Mouse (Mus musculus) MEL (cell line): ENCODE results near the gene Mapk8ip1. TPM values are rescaled to one million over a fixed set of nuclear protein-coding genes. Genes with fewer than 3 reads are reported as not detected.

Source experiments
- DNase-seq: peaks from one replicate; pipeline ENCODE4 v3.0.0; 2011; ENCODE audit warnings: low read depth, low spot score
- H3K27ac ChIP-seq: 2 replicates; pipeline ENCODE4 v1.5.1; 2012; ENCODE audit warnings: low read depth, mild to moderate bottlenecking, control low read depth, low read length, moderate library complexity; ENCODE audit not compliant: control insufficient read depth
- H3K27me3 ChIP-seq, 2 experiments: fragments of 150-350 bp in 1 of 2; sonication (generic) in 1 of 2; 2 replicates each; pipeline ENCODE4 v1.6.1; 2012; ENCODE audit warnings: low read length in 2 of 2, mild to moderate bottlenecking in 2 of 2, improper control_type of control experiment in 1 of 2, moderate library complexity in 1 of 2; ENCODE audit not compliant: insufficient read depth in 2 of 2, control insufficient read depth in 1 of 2
- H3K36me3 ChIP-seq, 2 experiments: 2 replicates each; pipeline ENCODE4 v1.6.1; 2012 to 2014; ENCODE audit warnings: low read length in 2 of 2, improper control_type of control experiment in 1 of 2, inconsistent platforms in 1 of 2, mild to moderate bottlenecking in 1 of 2; ENCODE audit not compliant: insufficient read depth in 2 of 2, control insufficient read depth in 1 of 2
- H3K4me1 ChIP-seq, 2 experiments: fragments of 150-350 bp in 1 of 2; sonication (generic) in 1 of 2; 2 replicates each; pipeline ENCODE4 v1.6.1; 2012; ENCODE audit warnings: low read length in 2 of 2, improper control_type of control experiment in 1 of 2, mild to moderate bottlenecking in 1 of 2; ENCODE audit not compliant: insufficient read depth in 2 of 2, control insufficient read depth in 1 of 2
- H3K4me3 ChIP-seq, 2 experiments: fragments of 150-350 bp in 1 of 2; sonication (generic) in 1 of 2; 2 replicates each; pipeline ENCODE4 v1.5.1; 2012; ENCODE audit warnings: low read depth in 2 of 2, low read length in 2 of 2, mild to moderate bottlenecking in 2 of 2, moderate library complexity in 2 of 2, control low read depth in 1 of 2, improper control_type of control experiment in 1 of 2; ENCODE audit not compliant: control insufficient read depth in 1 of 2, insufficient read depth in 1 of 2
- H3K79me2 ChIP-seq: 2 replicates; pipeline ENCODE4 v1.6.1; 2012; ENCODE audit warnings: mild to moderate bottlenecking, low read length, moderate library complexity; ENCODE audit not compliant: control insufficient read depth, poor library complexity, insufficient read depth
- H3K9ac ChIP-seq: 2 replicates; pipeline ENCODE4 v1.6.1; 2012; ENCODE audit warnings: low read depth, mild to moderate bottlenecking, control low read depth, low read length, moderate library complexity; ENCODE audit not compliant: control insufficient read depth, poor library complexity, severe bottlenecking
- H3K9me3 ChIP-seq: fragments of 150-350 bp; sonication (generic); replicated peaks from 2 replicates; pipeline ENCODE4 v1.6.1; 2012; ENCODE audit warnings: mild to moderate bottlenecking, low read length, improper control_type of control experiment, moderate library complexity; ENCODE audit not compliant: insufficient read depth
- BHLHE40 ChIP-seq: IDR thresholded peaks from 2 replicates; pipeline ENCODE4 v1.6.1; 2012; ENCODE audit warnings: low read depth, mild to moderate bottlenecking, inconsistent platforms, low read length, improper control_type of control experiment, borderline replicate concordance
- ELF1 ChIP-seq: IDR thresholded peaks from 2 replicates; pipeline ENCODE4 v1.6.1; 2014; ENCODE audit warnings: low read depth, mild to moderate bottlenecking, inconsistent platforms, low read length, improper control_type of control experiment, moderate library complexity
- ETS1 ChIP-seq: IDR thresholded peaks from 2 replicates; pipeline ENCODE4 v1.6.1; 2012; ENCODE audit warnings: low read depth, mild to moderate bottlenecking, inconsistent platforms, low read length, improper control_type of control experiment, moderate library complexity
- HCFC1 ChIP-seq: IDR thresholded peaks from 2 replicates; pipeline ENCODE4 v1.6.1; 2012; ENCODE audit warnings: low read depth, mild to moderate bottlenecking, inconsistent platforms, low read length, improper control_type of control experiment, moderate library complexity
- JUND ChIP-seq: IDR thresholded peaks from 2 replicates; pipeline ENCODE4 v1.6.1; 2011; ENCODE audit warnings: low read depth, mild to moderate bottlenecking, improper control_type of control experiment, low read length
- KAT2A ChIP-seq: conservative IDR thresholded peaks from 2 replicates; pipeline ENCODE4 v1.6.1; 2012; ENCODE audit warnings: low read depth, low read length, improper control_type of control experiment, inconsistent platforms
- MAX ChIP-seq: IDR thresholded peaks from 2 replicates; pipeline ENCODE4 v1.6.1; 2011; ENCODE audit warnings: low read length, improper control_type of control experiment
- MXI1 ChIP-seq: IDR thresholded peaks from 2 replicates; pipeline ENCODE4 v1.6.1; 2011; ENCODE audit warnings: mild to moderate bottlenecking, low read depth, low read length, improper control_type of control experiment
- NRF1 ChIP-seq: IDR thresholded peaks from 2 replicates; pipeline ENCODE4 v1.6.1; 2014; ENCODE audit warnings: low read depth, mild to moderate bottlenecking, inconsistent platforms, low read length, improper control_type of control experiment, moderate library complexity; ENCODE audit not compliant: poor library complexity, insufficient read depth, severe bottlenecking
- POLR2A ChIP-seq, 2 experiments: IDR thresholded peaks; 2 replicates each; pipeline ENCODE4 v1.6.1; 2011 to 2012; ENCODE audit warnings: low read length in 2 of 2, mild to moderate bottlenecking in 2 of 2, control low read depth in 1 of 2, improper control_type of control experiment in 1 of 2, low read depth in 1 of 2, moderate library complexity in 1 of 2; ENCODE audit not compliant: control insufficient read depth in 1 of 2, insufficient read depth in 1 of 2, poor library complexity in 1 of 2
- POLR2AphosphoS5 ChIP-seq: IDR thresholded peaks from 2 replicates; pipeline ENCODE4 v1.6.1; 2012; ENCODE audit warnings: low read depth, borderline replicate concordance, mild to moderate bottlenecking, inconsistent platforms, low read length, moderate library complexity, mixed read lengths
- SIN3A ChIP-seq: IDR thresholded peaks from 2 replicates; pipeline ENCODE4 v1.6.1; 2012; ENCODE audit warnings: low read length, improper control_type of control experiment, inconsistent platforms
- SMC3 ChIP-seq: IDR thresholded peaks from 2 replicates; pipeline ENCODE4 v1.6.1; 2011; ENCODE audit warnings: low read depth, low read length, improper control_type of control experiment
- UBTF ChIP-seq: IDR thresholded peaks from 2 replicates; pipeline ENCODE4 v1.6.1; 2012; ENCODE audit warnings: low read depth, mild to moderate bottlenecking, inconsistent platforms, low read length, improper control_type of control experiment, moderate library complexity, borderline replicate concordance; ENCODE audit not compliant: insufficient read depth
- USF2 ChIP-seq, 2 experiments: IDR thresholded peaks; 2 replicates each; pipeline ENCODE4 v1.6.1; 2011 to 2012; ENCODE audit warnings: improper control_type of control experiment in 2 of 2, low read length in 2 of 2, borderline replicate concordance in 1 of 2, inconsistent platforms in 1 of 2, low read depth in 1 of 2, mild to moderate bottlenecking in 1 of 2; ENCODE audit not compliant: insufficient read depth in 1 of 2
- ZKSCAN1 ChIP-seq: IDR thresholded peaks from 2 replicates; pipeline ENCODE4 v1.6.1; 2012; ENCODE audit warnings: low read depth, mild to moderate bottlenecking, inconsistent platforms, low read length, improper control_type of control experiment, moderate library complexity
- polyA plus RNA-seq, 2 experiments: library from polyadenylated mRNA; stranded (reverse) in 1 of 2; unstranded in 1 of 2; fragments of >175 nt in 1 of 2; fragments of >200 nt in 1 of 2; gene quantifications; 2 replicates each; pipeline versions ENCODE4 v1.2.1 to v1.2.4; 2012; ENCODE audit warnings: low replicate concordance in 2 of 2, low read depth in 1 of 2; ENCODE audit not compliant: insufficient read length in 2 of 2, insufficient read depth in 1 of 2, missing spikeins in 1 of 2
- total RNA-seq: library from RNA; depleted of rRNA; stranded (reverse); fragments of 300-350 nt; gene quantifications from 2 replicates; pipeline ENCODE4 v1.2.3, GENCODE M21; 2012

The Mapk8ip1 gene
- total and polyA plus RNA-seq, 3 experiments, result 2.5 to 3.8 TPM; not detected in 1

- Histone ChIP-seq H3K36me3 (no peaks in the 10 kb centered on the region), H3K27ac (no peak overlapping the region), H3K9me3 (no peaks in the 10 kb centered on the region), H3K9ac (no peak overlapping the region), H3K27me3 (no peaks in the 10 kb centered on the region), H3K79me2 (no peaks in the 10 kb centered on the region), H3K4me1 (no peaks in the 10 kb centered on the region), H3K4me3 (no peak overlapping the region)
- no peak for TF ChIP-seq JUND
- TF ChIP-seq ZKSCAN1, result no peak
- TF ChIP-seq MAX, result no peak
- no peak for TF ChIP-seq HCFC1
- TF ChIP-seq MXI1, result no peak
- no peak for TF ChIP-seq ELF1
- no peak for TF ChIP-seq POLR2AphosphoS5
- TF ChIP-seq SIN3A, result no peak
- no peak for TF ChIP-seq BHLHE40
- no peak for TF ChIP-seq ETS1
- TF ChIP-seq SMC3, result no peak
- no peak for TF ChIP-seq UBTF
- TF ChIP-seq KAT2A, result no peak
- TF ChIP-seq USF2 (IDR thresholded peaks at IDR 0.05; ENCODE audit: borderline replicate concordance in 1 of 2, insufficient read depth in 1 of 2, low read depth in 1 of 2, low read length in 2 of 2), result no peak
- TF ChIP-seq NRF1, result no peak
- DNase-seq, result no peak
These were observed 47.7 kb downstream of the Mapk8ip1 start for GRCm38 (mm10) chr2:92353402-92353801.

DNA sequence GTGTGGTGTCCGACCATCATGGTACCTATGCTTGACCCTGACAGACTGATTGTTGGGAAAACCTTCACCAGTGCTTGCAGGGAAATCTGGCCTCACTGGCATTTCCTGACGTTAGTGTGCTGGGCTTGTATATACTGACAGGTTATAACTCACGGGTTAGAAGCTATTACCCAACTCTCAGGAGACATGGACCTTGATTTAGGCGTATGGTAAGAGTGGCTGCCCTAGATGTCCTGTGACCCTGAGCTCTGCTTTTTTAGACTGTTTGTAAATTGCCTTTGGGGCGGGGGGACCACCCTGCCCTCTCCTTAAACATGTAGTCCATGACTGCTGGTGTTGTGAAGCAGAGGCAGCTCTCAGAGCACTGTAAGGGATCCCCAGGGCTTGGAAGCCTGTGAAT lies 50.4 kb downstream of the Mapk8ip1 start:
- no peaks in the 10 kb centered on the region for H3K36me3 ChIP-seq
- TF ChIP-seq POLR2A (IDR thresholded peaks at IDR 0.05; ENCODE audit: control insufficient read depth in 1 of 2, insufficient read depth in 1 of 2, low read depth in 1 of 2, low read length in 2 of 2, poor library complexity in 1 of 2), result no peak
- TF ChIP-seq KAT2A, result no peak

More for the DNA sequence above, 50.4 kb downstream of the Mapk8ip1 start:
- H3K4me3 ChIP-seq, result no peak overlapping the region
- H3K27me3 ChIP-seq, result no peaks in the 10 kb centered on the region
- no peaks in the 10 kb centered on the region for H3K4me1 ChIP-seq
- no peak overlapping the region for H3K27ac ChIP-seq
- no peak for DNase-seq
- H3K79me2 ChIP-seq, result no peaks in the 10 kb centered on the region
- H3K9me3 ChIP-seq, result no peaks in the 10 kb centered on the region
- no peak overlapping the region for H3K9ac ChIP-seq
